Mouse (Mus musculus): ENCODE measurements around the gene Trim68. TPM values are rescaled to one million over a fixed set of nuclear protein-coding genes. Genes with fewer than 3 reads are reported as not detected.

Trim68 gene
- 7.1 TPM for polyA plus RNA-seq (2017; shearing (Covaris generic))

GRCm38 (mm10) chr7:102686944-102687501 lies at the start of gene Trim68:
TSS of gene Trim68 (minus strand) at chr7:102687327.

DNA sequence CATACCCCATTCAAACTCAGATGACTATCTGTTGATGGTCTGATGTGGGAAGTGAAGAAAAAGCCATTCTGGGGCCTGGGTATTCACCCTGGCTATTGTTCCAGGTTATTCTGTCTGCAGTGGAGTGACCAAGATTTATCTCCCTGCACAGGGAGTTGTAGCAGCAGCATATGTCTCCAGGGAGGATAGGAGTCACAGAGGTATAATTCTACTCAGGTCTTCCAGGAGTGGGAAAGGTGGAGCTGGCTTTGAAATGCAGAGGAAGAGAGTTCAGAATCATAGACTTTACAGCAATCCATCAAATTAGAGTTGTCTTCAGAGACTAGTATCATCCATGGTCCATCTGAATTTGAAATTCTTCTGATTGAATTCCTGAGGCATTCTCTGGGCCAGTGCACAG lies 40.3 kb upstream of the Trim68 start, which contains the start of gene Olfr559:
TSS of gene Olfr559 (minus strand) at position 101 of the 400 bp plus-strand sequence.

GRCm38 (mm10) chr7:102718970-102719369 lies 31.8 kb upstream of the Trim68 start, which contains the start of gene Olfr33:
TSS of gene Olfr33 (minus strand) at chr7:102719070.

GRCm38 (mm10) chr7:102701915-102702314 lies 14.8 kb upstream of the Trim68 start, which contains the start of gene Olfr558:
TSS of gene Olfr558 (plus strand) at chr7:102702215.

DNA sequence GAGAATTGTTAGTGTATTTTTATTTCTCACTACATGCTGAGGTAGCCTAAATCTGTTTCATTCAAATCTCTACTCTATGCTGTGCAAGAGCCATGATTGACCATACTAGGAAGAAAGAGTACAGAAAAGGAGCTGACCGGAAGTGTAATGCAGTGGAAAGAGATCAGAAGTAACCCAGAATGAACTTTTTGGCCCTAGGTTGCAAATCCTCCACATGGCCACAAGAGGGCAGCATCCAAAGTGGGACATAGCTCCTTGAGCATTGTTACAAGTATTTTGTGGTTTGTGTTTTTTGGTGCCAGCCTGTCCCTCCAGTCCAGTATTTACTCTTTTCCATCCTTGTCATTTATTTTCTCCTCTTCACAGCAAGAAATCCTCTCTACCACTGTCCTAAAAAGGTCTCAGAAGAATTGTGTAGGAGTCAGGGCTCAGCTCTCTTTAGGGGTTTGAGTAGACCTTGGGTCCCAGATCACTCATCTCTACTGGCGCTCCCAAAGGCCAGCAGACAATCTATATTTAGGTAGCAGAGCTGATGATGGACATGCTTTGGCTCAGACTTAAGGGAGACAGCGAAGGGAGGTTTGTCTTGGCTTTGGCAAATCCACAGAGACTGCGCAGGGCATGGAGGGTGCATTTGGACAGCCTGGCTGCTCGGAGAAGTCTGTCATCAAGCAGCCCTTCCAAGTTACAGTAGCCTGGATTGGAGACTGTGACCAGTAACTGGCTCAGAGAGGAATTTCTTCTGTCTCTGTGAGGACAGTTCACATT lies 8.4 kb upstream of the Trim68 start, which contains the start of gene Olfr557:
TSS of gene Olfr557 (plus strand) at position 553 of the 768 bp plus-strand sequence.

GRCm38 (mm10) chr7:102664599-102664998 lies 22.5 kb downstream of the Trim68 start, which contains the start of gene Olfr556:
TSS of gene Olfr556 (plus strand) at chr7:102664899.

DNA sequence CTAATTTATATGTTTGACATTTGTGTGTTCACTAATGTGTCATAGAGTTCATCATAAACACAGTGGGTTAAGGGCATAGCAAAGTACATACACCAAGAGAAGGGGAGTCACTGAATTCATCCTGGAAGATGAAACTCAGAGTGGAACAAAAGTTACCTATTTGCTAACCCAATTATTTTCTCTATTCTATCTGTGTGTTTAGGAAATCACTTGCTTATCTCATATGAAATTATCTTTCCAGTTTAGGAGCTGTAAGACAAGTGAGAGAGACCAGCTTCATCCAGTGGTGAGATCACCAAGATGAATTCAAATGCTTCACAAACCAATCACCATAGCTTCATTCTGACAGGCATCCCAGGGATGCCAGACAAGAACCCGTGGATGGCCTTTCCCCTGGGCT lies 28.6 kb downstream of the Trim68 start, which contains the start of gene Olfr555:
TSS of gene Olfr555 (plus strand) at position 301 of the 400 bp plus-strand sequence.

DNA sequence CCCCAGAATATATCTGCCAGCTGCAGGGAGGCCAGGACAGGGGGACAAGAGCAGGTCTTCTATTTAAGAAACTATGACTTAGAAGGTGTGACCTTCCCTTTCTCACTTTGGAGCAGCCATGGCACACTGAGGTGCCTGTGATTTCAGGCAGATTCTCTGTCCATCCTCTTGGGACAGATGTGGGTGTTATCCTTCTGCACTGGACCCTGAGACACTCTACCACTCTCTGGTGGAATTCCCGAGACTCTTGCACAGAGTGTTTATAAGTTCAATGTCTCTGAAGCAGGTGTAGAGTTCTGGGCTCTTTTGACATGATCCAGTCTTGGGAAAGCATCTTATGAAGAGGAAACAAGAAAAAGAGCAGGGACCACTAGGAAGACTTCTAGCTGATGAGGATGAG lies 49.0 kb downstream of the Trim68 start, which contains the start of gene Olfr554:
TSS of gene Olfr554 (plus strand) at position 301 of the 400 bp plus-strand sequence.

Other genes starting within 250 kb of the Trim68 start
- 50.3 TPM for gene Rrm1, start 245.6 kb downstream of the Trim68 start, polyA plus RNA-seq (2017; shearing (Covaris generic))
- gene Olfr543, start 205.6 kb downstream of the Trim68 start, polyA plus RNA-seq (2017; shearing (Covaris generic)): not detected
- gene Olfr544, start 199.0 kb downstream of the Trim68 start, polyA plus RNA-seq (2017; shearing (Covaris generic)): 0.15 TPM
- not detected for gene Olfr545, start 187.8 kb downstream of the Trim68 start, polyA plus RNA-seq (2017; shearing (Covaris generic))
- gene Olfr547, start 152.6 kb downstream of the Trim68 start, polyA plus RNA-seq (2017; shearing (Covaris generic)): not detected
- gene Olfr548-ps1, start 146.4 kb downstream of the Trim68 start, polyA plus RNA-seq (2017; shearing (Covaris generic)): not detected
- not detected for gene Olfr549, start 137.5 kb downstream of the Trim68 start, polyA plus RNA-seq (2017; shearing (Covaris generic))
- 20.7 TPM for gene Trim21, start 121.8 kb downstream of the Trim68 start, polyA plus RNA-seq (2017; shearing (Covaris generic))
- not detected for gene Olfr550, start 115.9 kb downstream of the Trim68 start, polyA plus RNA-seq (2017; shearing (Covaris generic))
- gene Olfr551, start 95.4 kb downstream of the Trim68 start, polyA plus RNA-seq (2017; shearing (Covaris generic)): 0.06 TPM
- gene Olfr552, start 89.6 kb downstream of the Trim68 start, polyA plus RNA-seq (2017; shearing (Covaris generic)): not detected
- gene Olfr553, start 69.1 kb downstream of the Trim68 start, polyA plus RNA-seq (2017; shearing (Covaris generic)): not detected
- 0.52 TPM for gene Olfr554, start 48.9 kb downstream of the Trim68 start, polyA plus RNA-seq (2017; shearing (Covaris generic))
- not detected for gene Olfr555, start 28.5 kb downstream of the Trim68 start, polyA plus RNA-seq (2017; shearing (Covaris generic))
- gene Olfr556, start 22.4 kb downstream of the Trim68 start, polyA plus RNA-seq (2017; shearing (Covaris generic)): not detected
- gene Olfr557, start 8.6 kb upstream of the Trim68 start, polyA plus RNA-seq (2017; shearing (Covaris generic)): not detected
- gene Olfr558, start 14.9 kb upstream of the Trim68 start, polyA plus RNA-seq (2017; shearing (Covaris generic)): not detected
- not detected for gene Olfr33, start 31.7 kb upstream of the Trim68 start, polyA plus RNA-seq (2017; shearing (Covaris generic))
- gene Olfr559, start 40.2 kb upstream of the Trim68 start, polyA plus RNA-seq (2017; shearing (Covaris generic)): not detected
- not detected for gene Olfr560, start 72.0 kb upstream of the Trim68 start, polyA plus RNA-seq (2017; shearing (Covaris generic))
- not detected for gene Olfr78, start 72.1 kb upstream of the Trim68 start, polyA plus RNA-seq (2017; shearing (Covaris generic))
- gene Olfr561, start 83.9 kb upstream of the Trim68 start, polyA plus RNA-seq (2017; shearing (Covaris generic)): not detected
- gene Olfr564, start 116.2 kb upstream of the Trim68 start, polyA plus RNA-seq (2017; shearing (Covaris generic)): not detected
- gene Olfr566, start 171.4 kb upstream of the Trim68 start, polyA plus RNA-seq (2017; shearing (Covaris generic)): not detected
- gene Olfr568, start 189.8 kb upstream of the Trim68 start, polyA plus RNA-seq (2017; shearing (Covaris generic)): not detected
- gene Olfr569, start 203.6 kb upstream of the Trim68 start, polyA plus RNA-seq (2017; shearing (Covaris generic)): not detected
- not detected for gene Olfr570, start 207.2 kb upstream of the Trim68 start, polyA plus RNA-seq (2017; shearing (Covaris generic))
- gene Olfr571, start 230.2 kb upstream of the Trim68 start, polyA plus RNA-seq (2017; shearing (Covaris generic)): not detected
- gene Olfr572, start 237.1 kb upstream of the Trim68 start, polyA plus RNA-seq (2017; shearing (Covaris generic)): not detected